Mouse (Mus musculus) hindbrain, embryonic 12.5 days (tissue): Measurements from ENCODE around the gene Sdc1. TPM values are rescaled to one million over a fixed set of nuclear protein-coding genes. Genes with fewer than 3 reads are reported as not detected.

Experiments used
- ATAC-seq: fragments of 200-750 bp; cut with Nextera tagmentation; 2 replicates; pipeline ENCODE4 v1.8.0; 2017; ENCODE audit warnings: moderate TSS enrichment; ENCODE audit not compliant: low FRiP score
- H3K27ac ChIP-seq: fragments of 300-500 bp; sonication (generic); 2 replicates; pipeline ENCODE4 v1.5.1; 2016; ENCODE audit warnings: mild to moderate bottlenecking
- H3K27me3 ChIP-seq: fragments of 300-500 bp; sonication (generic); 2 replicates; pipeline ENCODE4 v1.6.1; 2016; ENCODE audit warnings: mild to moderate bottlenecking
- H3K36me3 ChIP-seq: fragments of 300-500 bp; sonication (generic); 2 replicates; pipeline ENCODE4 v1.6.1; 2016; ENCODE audit warnings: mild to moderate bottlenecking
- H3K4me1 ChIP-seq: fragments of 300-500 bp; sonication (generic); 2 replicates; pipeline ENCODE4 v1.6.1; 2016
- H3K4me2 ChIP-seq: fragments of 300-500 bp; sonication (generic); replicated peaks from 2 replicates; pipeline ENCODE4 v1.6.1; 2016; ENCODE audit warnings: mild to moderate bottlenecking
- H3K4me3 ChIP-seq: fragments of 300-500 bp; sonication (generic); 2 replicates; pipeline ENCODE4 v1.5.1; 2016; ENCODE audit warnings: mild to moderate bottlenecking
- H3K9ac ChIP-seq: fragments of 300-500 bp; sonication (generic); 2 replicates; pipeline ENCODE4 v1.6.1; 2016; ENCODE audit warnings: mild to moderate bottlenecking, moderate library complexity
- H3K9me3 ChIP-seq: fragments of 300-500 bp; sonication (generic); replicated peaks from 2 replicates; pipeline ENCODE4 v1.6.1; 2016; ENCODE audit warnings: mild to moderate bottlenecking
- WGBS: fragments of 180-500 bp; shearing (Covaris S2); methylation state at CpG from one replicate; pipeline ENCODE4 v1.1.7; 2016; 5-methylcytosine and 5-hydroxymethylcytosine counted together
- polyA plus RNA-seq: library from polyadenylated mRNA; unstranded; fragments of >200 nt; fragmentation: Nextera tagmentation; extraction: Ambion mirVana; gene quantifications from 2 replicates; pipeline ENCODE4 v1.2.1, GENCODE M21; 2016

Gene Sdc1
- polyA plus RNA-seq, 1 experiment from 2014 or later: 70.1 TPM

DNA sequence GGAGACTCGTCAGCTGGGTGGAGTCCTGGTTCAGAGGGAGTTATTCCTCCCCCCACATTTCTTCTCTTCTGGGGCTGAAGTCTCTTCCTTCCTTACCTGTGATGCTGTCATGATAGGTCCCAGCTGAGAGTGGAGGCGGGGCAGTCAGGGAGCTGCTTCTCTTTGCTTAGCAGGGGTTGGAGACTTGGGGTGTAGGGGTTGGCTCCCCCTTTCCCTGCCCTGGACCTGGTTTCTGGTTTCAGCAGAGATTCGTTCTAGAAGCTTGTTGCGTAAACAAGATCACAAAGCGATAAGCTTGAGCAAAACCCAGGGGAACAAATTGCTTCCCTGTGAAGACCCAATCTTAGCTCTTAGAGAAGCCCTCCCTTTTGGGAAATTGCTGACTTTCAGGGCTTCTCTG, 15.4 kb downstream of the Sdc1 start:
- 86% methylated on average over 5 of the region's 5 CpGs for WGBS
- Histone ChIP-seq H3K9me3 (no peaks in the 10 kb centered on the region), H3K27ac (no peak overlapping the region), H3K9ac (no peak overlapping the region), H3K4me2 (no peak overlapping the region), H3K36me3 (peaks cover 17% of the 10 kb centered on the region), H3K4me3 (no peak overlapping the region), H3K27me3 (no peaks in the 10 kb centered on the region), H3K4me1 (peaks cover 18% of the 10 kb centered on the region; the same call in 1 of the 2 replicates)
- ATAC-seq: no peak

DNA sequence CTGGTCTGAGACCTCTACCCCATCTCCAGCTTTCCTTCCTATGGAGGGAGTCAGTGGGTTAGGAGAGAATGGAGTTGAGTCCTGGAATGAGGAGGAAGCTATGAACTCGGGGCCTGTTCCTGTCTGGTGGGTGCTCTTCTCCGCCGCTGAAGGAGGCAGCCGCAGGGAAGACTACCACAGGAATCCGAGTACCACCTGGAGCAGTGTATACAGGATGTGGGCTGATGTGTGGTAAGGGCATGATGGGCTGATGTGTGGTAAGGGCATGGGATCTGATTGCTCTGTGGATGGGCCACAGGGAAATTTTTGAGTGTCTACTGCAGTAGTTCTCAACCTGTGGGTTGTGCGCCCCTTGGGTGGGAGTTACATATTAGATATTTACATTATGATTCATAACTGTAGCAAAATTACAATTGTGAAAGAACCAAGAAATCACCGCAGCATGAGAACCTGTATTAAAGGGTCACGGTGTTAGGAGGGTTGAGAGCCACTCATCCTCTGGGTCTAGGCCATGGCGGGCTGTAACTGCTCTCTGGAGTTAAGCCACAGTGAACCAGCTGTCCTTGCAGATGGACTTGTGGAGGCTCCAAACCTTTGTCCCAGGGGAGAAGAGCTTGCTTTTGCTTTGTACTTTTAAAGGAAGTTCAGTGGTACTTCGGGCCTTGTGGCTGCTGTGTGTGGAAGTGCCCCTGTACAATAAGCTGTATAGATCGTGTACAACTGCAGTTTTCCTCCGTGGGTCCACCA, 16.0 kb downstream of the Sdc1 start:
- Histone ChIP-seq H3K4me1 (peaks cover 18% of the 10 kb centered on the region; the same call in 1 of the 2 replicates), H3K9me3 (no peaks in the 10 kb centered on the region), H3K27me3 (no peaks in the 10 kb centered on the region), H3K36me3 (peaks cover 24% of the 10 kb centered on the region), H3K4me3 (no peak overlapping the region), H3K4me2 (no peak overlapping the region), H3K27ac (no peak overlapping the region), H3K9ac (no peak overlapping the region)
- 94% methylated on average over 12 of the region's 12 CpGs for WGBS
- no peak for ATAC-seq

DNA sequence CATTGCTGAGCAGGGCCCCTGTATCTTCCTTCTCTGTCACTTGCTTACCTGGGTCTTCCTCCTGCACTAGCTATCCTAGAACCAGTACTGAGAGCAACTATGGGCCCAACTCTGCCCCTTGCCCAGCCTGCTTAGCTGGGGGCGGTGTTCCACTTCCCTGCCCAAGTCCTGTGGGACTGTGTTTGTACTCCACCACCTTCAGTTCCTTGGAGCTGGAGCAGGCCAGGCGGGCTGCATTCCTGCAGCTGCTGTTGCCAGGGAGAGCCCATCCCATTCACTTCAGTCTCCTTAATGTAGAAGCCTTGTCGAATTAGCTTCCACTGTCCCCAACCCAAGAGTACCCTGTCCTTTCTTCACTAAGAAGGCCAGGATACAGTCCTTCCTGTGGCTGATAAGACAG, 17.3 kb downstream of the Sdc1 start:
- H3K9me3 ChIP-seq: no peaks in the 10 kb centered on the region
- ATAC-seq: no peak
- WGBS: 31% methylated on average over 3 of the region's 3 CpGs
- no peaks in the 10 kb centered on the region for H3K27me3 ChIP-seq
- H3K36me3 ChIP-seq: peaks cover 35% of the 10 kb centered on the region
- H3K4me3 ChIP-seq: no peak overlapping the region
- peaks cover 16% of the 10 kb centered on the region; the same call in 1 of the 2 replicates for H3K4me1 ChIP-seq
- no peak overlapping the region for H3K27ac ChIP-seq
- no peak overlapping the region for H3K4me2 ChIP-seq
- no peak overlapping the region for H3K9ac ChIP-seq

DNA sequence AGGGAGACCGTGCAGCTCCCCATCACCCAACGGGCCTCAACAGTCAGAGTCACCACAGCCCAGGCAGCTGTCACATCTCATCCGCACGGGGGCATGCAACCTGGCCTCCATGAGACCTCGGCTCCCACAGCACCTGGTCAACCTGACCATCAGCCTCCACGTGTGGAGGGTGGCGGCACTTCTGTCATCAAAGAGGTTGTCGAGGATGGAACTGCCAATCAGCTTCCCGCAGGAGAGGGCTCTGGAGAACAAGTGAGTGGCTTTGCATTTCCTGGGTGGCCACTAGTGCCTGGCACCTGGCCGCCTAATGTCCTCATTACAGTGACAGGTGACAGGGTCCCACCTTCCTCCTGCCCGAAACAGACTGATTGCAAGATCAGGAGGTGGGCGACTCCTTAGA, 19.5 kb downstream of the Sdc1 start:
- H3K27me3 ChIP-seq: no peaks in the 10 kb centered on the region
- H3K9me3 ChIP-seq: 0 out of 2 replicates have a peak, but pooled peaks cover 7% of the 10 kb centered on the region
- H3K27ac ChIP-seq: no peak overlapping the region
- WGBS: 94% methylated on average over 12 of the region's 12 CpGs
- H3K36me3 ChIP-seq: peaks cover 55% of the 10 kb centered on the region
- no peak overlapping the region for H3K9ac ChIP-seq
- H3K4me3 ChIP-seq: no peak overlapping the region
- peaks cover 6% of the 10 kb centered on the region; the same call in 1 of the 2 replicates for H3K4me1 ChIP-seq
- no peak overlapping the region for H3K4me2 ChIP-seq
- no peak for ATAC-seq

- Histone ChIP-seq H3K9me3 (0 out of 2 replicates have a peak, but pooled peaks cover 7% of the 10 kb centered on the region), H3K27ac (no peak overlapping the region), H3K4me1 (peaks cover 4% of the 10 kb centered on the region), H3K4me2 (no peak overlapping the region), H3K9ac (no peak overlapping the region), H3K36me3 (peaks cover 55% of the 10 kb centered on the region), H3K27me3 (no peaks in the 10 kb centered on the region), H3K4me3 (no peak overlapping the region)
- WGBS: 93% methylated on average over 2 of the region's 2 CpGs
- ATAC-seq: no peak
These were observed 22.4 kb downstream of the Sdc1 start for GRCm38 (mm10) chr12:8793410-8794051.

GRCm38 (mm10) chr12:8797936-8798335, 26.8 kb downstream of the Sdc1 start:
- 93% methylated on average over 7 of the region's 7 CpGs for WGBS
- Histone ChIP-seq H3K27ac (no peak overlapping the region), H3K9me3 (0 out of 2 replicates have a peak, but pooled peaks cover 7% of the 10 kb centered on the region), H3K4me1 (peaks cover 7% of the 10 kb centered on the region; the same call in 1 of the 2 replicates), H3K9ac (no peak overlapping the region), H3K4me3 (no peak overlapping the region), H3K4me2 (no peak overlapping the region), H3K36me3 (peaks cover 24% of the 10 kb centered on the region), H3K27me3 (no peaks in the 10 kb centered on the region)
- ATAC-seq: no peak

- Histone ChIP-seq H3K4me2 (no peak overlapping the region), H3K9ac (no peak overlapping the region), H3K27me3 (no peaks in the 10 kb centered on the region), H3K4me1 (peaks cover 9% of the 10 kb centered on the region; the same call in 1 of the 2 replicates), H3K36me3 (peaks cover 18% of the 10 kb centered on the region), H3K4me3 (no peak overlapping the region), H3K27ac (no peak overlapping the region), H3K9me3 (0 out of 2 replicates have a peak, but pooled peaks cover 7% of the 10 kb centered on the region)
- ATAC-seq: no peak
- 61% methylated on average over 9 of the region's 9 CpGs for WGBS
These were observed 27.4 kb downstream of the Sdc1 start for GRCm38 (mm10) chr12:8798486-8799020.

- H3K9ac ChIP-seq: no peak overlapping the region
- H3K36me3 ChIP-seq: no peaks in the 10 kb centered on the region
- WGBS: 54% methylated on average over 10 of the region's 10 CpGs
- H3K4me1 ChIP-seq: peaks cover 10% of the 10 kb centered on the region; the same call in 1 of the 2 replicates
- H3K27ac ChIP-seq: no peak overlapping the region
- no peaks in the 10 kb centered on the region for H3K9me3 ChIP-seq
- no peaks in the 10 kb centered on the region for H3K27me3 ChIP-seq
- no peak for ATAC-seq
- no peak overlapping the region for H3K4me2 ChIP-seq
- no peak overlapping the region for H3K4me3 ChIP-seq
These were observed 32.4 kb downstream of the Sdc1 start for GRCm38 (mm10) chr12:8803421-8804076.

GRCm38 (mm10) chr12:8804077-8804456, 32.9 kb downstream of the Sdc1 start:
- Histone ChIP-seq H3K9ac (no peak overlapping the region), H3K27ac (no peak overlapping the region), H3K27me3 (no peaks in the 10 kb centered on the region), H3K4me3 (no peak overlapping the region), H3K9me3 (no peaks in the 10 kb centered on the region), H3K4me2 (no peak overlapping the region), H3K36me3 (no peaks in the 10 kb centered on the region), H3K4me1 (peaks cover 5% of the 10 kb centered on the region; the same call in 1 of the 2 replicates)
- no peak for ATAC-seq
- WGBS: 82% methylated on average over 3 of the region's 3 CpGs

DNA sequence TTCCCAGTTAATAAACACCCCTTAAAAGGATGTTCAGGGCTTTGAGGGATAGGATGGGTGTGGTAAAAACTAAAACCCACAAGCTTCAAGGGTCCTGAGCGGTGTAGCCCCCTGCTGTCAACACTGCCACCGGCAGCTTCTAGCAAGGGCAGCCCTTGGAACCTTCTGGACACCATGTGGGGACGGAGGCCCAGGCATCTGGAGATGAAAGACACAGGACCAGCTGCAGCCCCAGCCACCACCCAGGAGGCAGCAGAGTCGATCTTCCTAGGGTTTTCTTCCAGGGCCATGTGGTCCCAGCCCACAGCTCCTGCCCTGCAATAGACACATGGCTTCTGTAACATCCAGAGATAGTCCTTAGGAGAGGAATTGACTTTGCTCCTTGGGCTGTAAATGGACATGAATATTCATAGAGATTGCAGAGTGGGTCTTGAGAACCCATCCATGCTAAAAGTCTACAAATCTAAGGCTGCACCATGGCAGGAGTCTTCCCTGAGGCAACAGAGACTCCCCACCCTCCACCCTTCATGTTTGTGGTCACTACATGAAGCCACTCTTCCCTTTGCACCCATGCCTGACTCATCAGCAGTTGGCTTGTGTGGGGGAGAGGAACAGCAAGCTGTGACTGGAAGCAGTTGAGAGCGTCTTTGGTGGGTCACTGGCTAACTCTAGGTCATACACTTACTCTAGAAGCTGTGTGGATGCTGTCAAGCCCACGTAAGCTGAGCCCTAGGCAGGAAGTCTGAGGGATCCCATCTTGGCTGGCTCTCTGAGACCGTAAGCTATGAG, 34.0 kb downstream of the Sdc1 start:
- WGBS: 73% methylated on average over 7 of the region's 7 CpGs
- H3K4me3 ChIP-seq: no peak overlapping the region
- no peaks in the 10 kb centered on the region for H3K9me3 ChIP-seq
- peaks cover 5% of the 10 kb centered on the region; the same call in 1 of the 2 replicates for H3K4me1 ChIP-seq
- H3K27me3 ChIP-seq: no peaks in the 10 kb centered on the region
- H3K4me2 ChIP-seq: no peak overlapping the region
- no peak overlapping the region for H3K9ac ChIP-seq
- no peak for ATAC-seq
- H3K36me3 ChIP-seq: no peaks in the 10 kb centered on the region
- H3K27ac ChIP-seq: no peak overlapping the region

DNA sequence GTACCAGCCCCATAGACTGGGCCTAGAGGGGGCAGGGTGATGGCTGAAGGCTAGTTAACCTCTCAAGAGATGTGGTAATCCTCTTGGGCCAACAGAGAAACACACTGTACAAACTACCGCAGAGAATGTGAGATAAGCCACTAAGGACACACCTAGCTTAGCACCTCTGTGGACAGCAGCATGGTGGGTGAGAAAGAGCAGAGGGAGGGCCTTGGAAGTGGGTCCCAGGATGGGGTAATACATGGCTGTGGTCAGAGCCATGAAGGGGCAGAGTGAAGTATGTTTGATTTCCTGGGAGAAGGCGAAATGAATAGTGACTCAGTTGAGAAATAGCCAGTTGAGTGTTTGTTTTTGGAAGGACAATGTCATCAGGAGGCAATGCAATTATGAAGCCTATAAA, 38.0 kb downstream of the Sdc1 start:
- no peak for ATAC-seq
- Histone ChIP-seq H3K9me3 (no peaks in the 10 kb centered on the region), H3K4me3 (no peak overlapping the region), H3K27me3 (no peaks in the 10 kb centered on the region), H3K36me3 (no peaks in the 10 kb centered on the region), H3K4me2 (no peak overlapping the region), H3K9ac (no peak overlapping the region), H3K27ac (no peak overlapping the region), H3K4me1 (no peaks in the 10 kb centered on the region)
- 76% methylated on average over 2 of the region's 2 CpGs for WGBS
